Mouse (Mus musculus) midbrain, embryonic 10.5 days (tissue): ENCODE data around the gene Acvr2a. TPM values are rescaled to one million over a fixed set of nuclear protein-coding genes. Genes with fewer than 3 reads are reported as not detected.
"Not testable (repeated sequence)": the region's sequence is repeated elsewhere in the genome, so short reads cannot be mapped to it uniquely, and the experiment has no call there.

Source experiments
- DNase-seq: peaks from one replicate; pipeline ENCODE4 v3.0.0-alpha.2; 2017; ENCODE audit warnings: low spot score
- H3K27ac ChIP-seq: fragments of 300-500 bp; sonication (generic); replicated peaks from 2 replicates; pipeline ENCODE4 v1.5.1; 2016; ENCODE audit warnings: mild to moderate bottlenecking
- H3K27me3 ChIP-seq: fragments of 300-500 bp; sonication (generic); 2 replicates; pipeline ENCODE4 v1.6.1; 2016; ENCODE audit warnings: low read depth, mild to moderate bottlenecking; ENCODE audit not compliant: poor library complexity, severe bottlenecking
- H3K36me3 ChIP-seq: fragments of 300-500 bp; sonication (generic); 2 replicates; pipeline ENCODE4 v1.6.1; 2016; ENCODE audit warnings: mild to moderate bottlenecking, moderate library complexity
- H3K4me1 ChIP-seq: fragments of 300-500 bp; sonication (generic); 2 replicates; pipeline ENCODE4 v1.6.1; 2016
- H3K4me3 ChIP-seq: fragments of 300-500 bp; sonication (generic); 2 replicates; pipeline ENCODE4 v1.5.1; 2016; ENCODE audit warnings: mild to moderate bottlenecking, moderate library complexity
- H3K9me3 ChIP-seq: fragments of 300-500 bp; sonication (generic); replicated peaks from 2 replicates; pipeline ENCODE4 v1.6.1; 2016; ENCODE audit warnings: mild to moderate bottlenecking
- WGBS: fragments of 180-500 bp; shearing (Covaris S2); methylation state at CpG from one replicate; pipeline ENCODE4 v1.1.7; 2016; 5-methylcytosine and 5-hydroxymethylcytosine counted together
- polyA plus RNA-seq: library from polyadenylated mRNA; unstranded; fragments of >200 nt; fragmentation: Nextera tagmentation; extraction: Ambion mirVana; gene quantifications from 2 replicates; pipeline ENCODE4 v1.2.1, GENCODE M21; 2016

Acvr2a gene
- polyA plus RNA-seq, 1 experiment from 2014 or later: 18.5 TPM

DNA sequence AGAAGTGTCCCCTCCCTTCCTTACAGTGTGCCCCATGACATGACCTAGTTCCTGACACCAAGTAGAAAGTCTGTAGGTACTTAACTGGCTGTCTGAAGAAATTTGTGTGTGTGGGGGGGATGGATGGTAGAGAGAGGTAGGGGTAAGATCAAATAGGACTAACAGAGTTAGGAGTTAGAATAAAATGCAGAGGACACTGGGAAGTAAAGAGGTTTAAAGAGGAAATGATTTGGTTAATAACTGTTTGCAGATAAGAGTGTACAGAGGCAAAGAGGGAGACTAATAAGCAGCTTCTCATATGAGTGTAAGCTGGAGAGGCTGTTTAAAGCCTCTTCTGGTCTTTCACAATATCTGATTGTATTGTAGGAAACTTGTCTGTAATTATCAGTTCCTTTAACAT, 12.5 kb downstream of the Acvr2a start:
- no peak for DNase-seq
- Histone ChIP-seq H3K27me3 (no peaks in the 10 kb centered on the region), H3K27ac (no peak overlapping the region), H3K9me3 (no peaks in the 10 kb centered on the region), H3K4me1 (no peaks in the 10 kb centered on the region), H3K36me3 (no peaks in the 10 kb centered on the region), H3K4me3 (no peak overlapping the region)

DNA sequence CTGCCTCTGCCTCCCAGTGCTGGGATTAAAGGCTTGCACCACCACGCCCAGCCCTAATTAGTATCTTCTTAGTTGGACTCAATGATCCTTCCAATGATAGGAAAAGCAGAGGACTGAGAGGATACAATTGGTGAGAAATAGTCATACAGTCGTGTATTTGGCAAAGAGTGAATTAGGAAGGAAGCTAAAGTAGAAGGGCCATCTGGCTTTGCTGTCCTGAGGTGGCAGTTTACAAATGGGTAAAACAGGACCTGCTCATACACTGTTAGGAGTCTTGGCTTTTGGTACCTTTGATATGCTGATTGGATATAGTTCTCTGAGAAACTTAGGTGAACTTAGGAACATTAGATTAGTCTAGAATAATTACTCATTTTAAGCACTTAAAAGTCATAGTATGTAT, 16.6 kb downstream of the Acvr2a start:
- no peak overlapping the region for H3K4me3 ChIP-seq
- no peak for DNase-seq
- no peaks in the 10 kb centered on the region for H3K9me3 ChIP-seq
- H3K27me3 ChIP-seq: no peaks in the 10 kb centered on the region
- no peaks in the 10 kb centered on the region for H3K36me3 ChIP-seq
- H3K27ac ChIP-seq: no peak overlapping the region
- H3K4me1 ChIP-seq: 0 out of 2 replicates have a peak, but pooled peaks cover 4% of the 10 kb centered on the region
- 86% methylated on average over 2 of the region's 2 CpGs for WGBS

GRCm38 (mm10) chr2:48832305-48832704, 18.4 kb downstream of the Acvr2a start:
- DNase-seq: no peak
- H3K27me3 ChIP-seq: no peaks in the 10 kb centered on the region
- 93% methylated on average over 5 of the region's 5 CpGs for WGBS
- H3K4me3 ChIP-seq: no peak overlapping the region
- no peaks in the 10 kb centered on the region for H3K36me3 ChIP-seq
- no peak overlapping the region for H3K27ac ChIP-seq
- H3K4me1 ChIP-seq: 0 out of 2 replicates have a peak, but pooled peaks cover 4% of the 10 kb centered on the region
- no peaks in the 10 kb centered on the region for H3K9me3 ChIP-seq

- Histone ChIP-seq H3K9me3 (no peaks in the 10 kb centered on the region), H3K4me1 (0 out of 2 replicates have a peak, but pooled peaks cover 4% of the 10 kb centered on the region), H3K36me3 (no peaks in the 10 kb centered on the region), H3K4me3 (no peak overlapping the region), H3K27ac (no peak overlapping the region), H3K27me3 (no peaks in the 10 kb centered on the region)
- no peak for DNase-seq
- 79% methylated on average over 3 of the region's 3 CpGs for WGBS
Observed at GRCm38 (mm10) chr2:48833884-48834450, 20.1 kb downstream of the Acvr2a start.

DNA sequence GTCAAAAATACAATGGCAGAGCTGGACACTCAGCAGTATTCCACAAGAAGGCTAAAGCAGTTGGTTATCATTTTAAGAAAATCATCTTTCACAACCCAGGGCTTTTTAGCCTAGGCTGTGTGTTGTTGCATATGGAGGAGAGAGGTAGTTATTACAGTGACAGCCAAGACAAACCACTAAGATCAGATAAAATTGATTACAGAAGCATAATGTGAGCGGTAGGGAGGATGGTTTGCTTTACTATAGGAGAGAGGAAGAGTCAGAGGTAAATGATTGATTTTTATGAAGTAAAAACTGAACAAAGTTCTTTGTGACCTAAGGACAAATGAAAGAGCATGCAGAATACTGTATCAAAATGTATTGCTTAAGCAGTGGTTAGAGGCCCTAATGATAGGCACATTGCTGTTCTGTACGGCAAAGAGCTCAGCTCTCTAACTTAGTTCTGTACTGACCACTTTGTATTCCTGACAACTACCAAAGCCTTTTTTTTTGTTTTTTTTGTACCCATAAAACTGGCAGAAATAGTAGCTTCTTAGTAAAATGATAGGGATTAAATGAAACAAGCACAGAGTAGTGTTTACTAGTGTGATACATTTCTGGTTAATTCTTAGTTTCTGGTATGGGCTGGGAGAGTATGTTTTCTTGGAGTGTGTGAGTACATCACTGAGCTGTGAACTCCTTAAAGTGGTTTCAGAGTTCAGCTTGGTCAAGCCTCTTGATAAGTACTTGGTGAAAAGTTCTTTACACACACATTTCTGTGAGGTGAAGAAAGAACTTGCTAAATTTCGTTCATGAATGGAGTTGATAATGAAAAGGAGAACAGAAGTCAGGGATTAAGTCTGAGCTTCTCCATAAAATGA, 27.9 kb downstream of the Acvr2a start:
- Histone ChIP-seq H3K9me3 (no peaks in the 10 kb centered on the region), H3K36me3 (no peaks in the 10 kb centered on the region), H3K27me3 (no peaks in the 10 kb centered on the region), H3K4me1 (0 out of 2 replicates have a peak, but pooled peaks cover 3% of the 10 kb centered on the region), H3K27ac (no peak overlapping the region), H3K4me3 (no peak overlapping the region)
- DNase-seq: no peak
- 88% methylated on average over 3 of the region's 3 CpGs for WGBS

DNA sequence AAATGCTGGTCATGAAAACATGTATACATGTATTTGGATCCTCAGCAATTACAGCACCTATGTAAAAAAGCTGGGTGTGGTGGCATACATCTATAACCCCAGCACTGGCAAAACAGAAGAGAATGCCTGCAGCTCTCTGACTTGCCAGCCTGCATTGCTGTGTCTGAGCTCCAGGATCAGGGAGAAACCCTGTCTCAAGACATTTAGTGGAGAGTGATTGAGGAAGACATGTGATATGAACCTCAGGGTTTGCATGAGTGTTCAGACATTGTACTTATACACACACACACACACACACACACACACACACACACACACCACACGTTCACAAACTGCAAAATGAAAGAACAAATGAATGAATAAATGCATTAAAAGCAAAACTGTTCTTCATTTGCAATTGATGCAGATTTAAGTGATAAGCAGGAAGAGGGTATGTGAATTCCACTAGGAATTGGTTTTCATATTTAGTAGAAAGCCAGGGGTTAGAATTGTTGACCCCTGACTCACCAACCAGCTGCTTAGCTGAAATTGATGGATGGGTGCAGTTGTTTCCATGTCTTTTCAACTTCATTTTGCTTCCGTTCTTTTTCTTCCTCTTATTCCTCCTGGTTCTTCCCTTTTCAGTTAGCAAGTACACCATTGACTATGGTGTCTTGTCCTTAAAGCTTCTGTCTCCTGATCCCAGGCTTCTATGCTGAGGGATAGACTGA, 32.9 kb downstream of the Acvr2a start:
- Histone ChIP-seq H3K9me3 (no peaks in the 10 kb centered on the region), H3K4me1 (0 out of 2 replicates have a peak, but pooled peaks cover 3% of the 10 kb centered on the region), H3K27ac (no peak overlapping the region), H3K27me3 (no peaks in the 10 kb centered on the region), H3K4me3 (no peak overlapping the region), H3K36me3 (0 out of 2 replicates have a peak, but pooled peaks cover under 1% of the 10 kb centered on the region)
- 92% methylated on average over 2 of the region's 2 CpGs for whole genome bisulfite sequencing
- DNase-seq: no peak

- 94% methylated on average over 6 of the region's 6 CpGs for WGBS
- not testable (repeated sequence) for H3K27ac ChIP-seq, H3K4me1 ChIP-seq, H3K9me3 ChIP-seq, H3K27me3 ChIP-seq, H3K36me3 ChIP-seq, DNase-seq, H3K4me3 ChIP-seq
Observed at GRCm38 (mm10) chr2:48865596-48865995, 51.7 kb downstream of the Acvr2a start.

GRCm38 (mm10) chr2:48868199-48868913, 54.4 kb downstream of the Acvr2a start:
- Histone ChIP-seq H3K27ac (no peak overlapping the region), H3K4me3 (no peak overlapping the region), H3K9me3 (no peaks in the 10 kb centered on the region), H3K27me3 (no peaks in the 10 kb centered on the region), H3K36me3 (peaks cover 4% of the 10 kb centered on the region; the same call in 1 of the 2 replicates), H3K4me1 (0 out of 2 replicates have a peak, but pooled peaks cover 4% of the 10 kb centered on the region)
- 89% methylated on average over 5 of the region's 5 CpGs for WGBS
- no peak for DNase-seq

GRCm38 (mm10) chr2:48885945-48886344, 72.0 kb downstream of the Acvr2a start:
- no peaks in the 10 kb centered on the region for H3K4me1 ChIP-seq
- DNase-seq: peak; percentile 36
- H3K4me3 ChIP-seq: no peak overlapping the region
- no peaks in the 10 kb centered on the region for H3K9me3 ChIP-seq
- peak overlapping the region; percentile 49 for H3K27ac ChIP-seq
- H3K36me3 ChIP-seq: 0 out of 2 replicates have a peak, but pooled peaks cover 3% of the 10 kb centered on the region
- H3K27me3 ChIP-seq: no peaks in the 10 kb centered on the region

DNA sequence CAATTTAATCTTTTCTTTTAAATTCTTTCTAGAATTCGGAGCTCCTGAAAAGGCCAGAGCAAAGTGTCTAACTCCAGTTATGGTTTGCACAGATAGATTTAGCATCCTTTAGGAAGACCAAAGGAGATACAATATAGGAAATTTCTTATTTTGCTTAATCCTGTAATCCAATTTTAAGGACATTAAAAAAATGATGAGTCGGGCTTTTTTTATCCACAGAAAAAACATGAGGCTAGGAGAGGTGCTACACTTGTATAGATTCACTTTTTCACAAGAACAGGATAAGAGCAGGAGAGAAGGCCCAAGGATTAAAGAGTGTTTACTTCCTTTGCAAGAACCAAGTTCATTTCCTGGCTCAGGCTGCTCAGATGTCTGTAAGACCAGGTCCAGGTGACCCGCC, 81.3 kb downstream of the Acvr2a start:
- H3K27me3 ChIP-seq: no peaks in the 10 kb centered on the region
- DNase-seq: no peak
- no peaks in the 10 kb centered on the region for H3K9me3 ChIP-seq
- WGBS: 90% methylated on average over 3 of the region's 3 CpGs
- no peak overlapping the region for H3K4me3 ChIP-seq
- H3K36me3 ChIP-seq: peaks cover 50% of the 10 kb centered on the region
- H3K27ac ChIP-seq: no peak overlapping the region
- H3K4me1 ChIP-seq: no peaks in the 10 kb centered on the region

DNA sequence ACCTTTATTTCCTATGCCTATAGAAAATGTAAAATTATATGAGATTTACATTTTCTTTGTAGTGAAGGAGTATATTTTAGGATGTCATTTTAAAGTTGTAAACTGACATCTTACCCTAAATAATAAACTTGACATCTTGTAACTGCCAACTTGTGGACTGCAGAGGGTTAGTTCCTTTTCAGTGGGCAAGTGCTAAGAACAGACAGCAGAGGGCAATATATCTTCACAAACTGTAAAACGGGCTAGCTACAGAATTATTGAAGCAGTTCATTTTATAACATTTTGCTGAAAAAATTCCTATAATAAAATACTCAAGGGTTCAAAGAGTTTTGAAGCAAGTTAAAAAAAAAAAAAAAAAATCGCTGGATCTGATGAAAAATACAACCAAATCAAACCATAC, 95.0 kb downstream of the Acvr2a start:
- Histone ChIP-seq H3K9me3 (no peaks in the 10 kb centered on the region), H3K27ac (no peak overlapping the region), H3K4me1 (no peaks in the 10 kb centered on the region), H3K27me3 (no peaks in the 10 kb centered on the region), H3K4me3 (no peak overlapping the region), H3K36me3 (peaks cover 71% of the 10 kb centered on the region)
- 62% methylated on average over 2 of the region's 2 CpGs for WGBS
- no peak for DNase-seq

- Histone ChIP-seq H3K27me3 (no peaks in the 10 kb centered on the region), H3K9me3 (no peaks in the 10 kb centered on the region), H3K36me3 (peaks cover 79% of the 10 kb centered on the region), H3K4me1 (no peaks in the 10 kb centered on the region), H3K4me3 (no peak overlapping the region), H3K27ac (no peak overlapping the region)
- DNase-seq: no peak
- 81% methylated on average over 1 of the region's 1 CpGs for WGBS
Observed at GRCm38 (mm10) chr2:48914185-48914584, 100.3 kb downstream of the Acvr2a start.
